Comparison of ENCODE assay signal across 8 mouse cellular contexts in the genomic region with DNA sequence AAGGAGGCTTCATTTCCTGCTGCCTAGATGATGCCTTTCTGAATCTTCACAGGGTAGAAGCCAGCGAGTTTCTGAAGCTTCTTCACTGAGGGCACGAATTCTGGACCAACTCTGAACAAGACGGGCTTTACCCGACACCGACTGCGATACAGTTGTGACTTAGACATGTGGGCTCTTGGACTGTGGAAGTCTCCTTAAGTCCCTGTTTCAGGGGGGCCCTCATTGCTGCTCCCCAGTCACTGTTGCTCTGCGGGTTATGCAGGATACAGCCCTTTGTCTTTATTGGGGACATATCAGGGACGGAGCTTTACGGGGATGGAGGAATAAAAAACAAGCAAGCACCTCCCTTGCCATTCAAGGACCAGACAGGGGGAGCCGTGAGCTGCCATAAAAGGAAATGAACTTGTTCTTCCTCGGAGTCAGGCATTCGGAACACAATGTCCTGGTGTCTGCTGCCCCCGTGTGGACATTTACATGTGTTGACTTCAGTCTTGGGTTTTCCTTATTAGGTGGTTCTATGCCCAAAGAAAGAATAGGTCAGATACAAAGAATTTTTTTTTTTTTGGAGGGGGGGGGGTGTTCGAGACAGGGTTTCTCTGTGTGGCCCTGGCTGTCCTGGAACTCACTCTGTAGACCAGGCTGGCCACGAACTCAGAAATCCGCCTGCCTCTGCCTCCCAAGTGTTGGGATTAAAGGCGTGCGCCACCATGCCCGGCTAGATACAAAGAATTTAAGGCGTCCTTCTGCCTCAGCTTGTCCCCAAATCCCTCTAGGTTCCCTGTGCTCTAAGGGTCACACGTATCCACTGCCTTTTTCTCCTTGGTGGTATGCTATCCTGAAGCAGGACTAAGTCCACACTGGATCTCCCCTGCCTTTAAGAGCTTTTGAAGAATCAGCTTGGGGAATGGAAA. TPM values are rescaled to one million over a fixed set of nuclear protein-coding genes. Genes with fewer than 3 reads are reported as not detected.
DNase-seq lines count a peak whose midpoint lies in the region; ATAC-seq lines count a peak whose summit lies in the region.

No protein-coding gene starts in this region.

- no peaks in the 10 kb centered on the region for H3K9me3 ChIP-seq in heart, embryonic 14.5 days (ENCODE audit: control insufficient read depth, low read length)
- no peaks in the 10 kb centered on the region for H3K9me3 ChIP-seq in liver, embryonic 13.5 days (replicated peaks)
- H3K9me3 ChIP-seq in stomach, embryonic 16.5 days (replicated peaks; ENCODE audit: control insufficient read depth, low read length) = no peaks in the 10 kb centered on the region

- H3K36me3 ChIP-seq in heart, embryonic 14.5 days (ENCODE audit: control insufficient read depth, insufficient read depth, low read length) = no peaks in the 10 kb centered on the region
- H3K36me3 ChIP-seq in liver, embryonic 13.5 days = no peaks in the 10 kb centered on the region
- H3K36me3 ChIP-seq in stomach, embryonic 16.5 days (ENCODE audit: control insufficient read depth, insufficient read depth, low read length) = no peaks in the 10 kb centered on the region

- ATAC-seq in erythroid progenitor cell, adult 5-6 weeks (replicated peaks; ENCODE audit: low FRiP score, poor library complexity, severe bottlenecking) = peak; percentile 83
- peak; percentile 25; the same call in 1 of the 2 replicates for ATAC-seq in heart, embryonic 14.5 days (ENCODE audit: insufficient number of reproducible peaks, insufficient read depth, low FRiP score, low read depth)
- ATAC-seq in liver, embryonic 13.5 days (ENCODE audit: low read depth) = peak; percentile 72
- ATAC-seq in stomach, embryonic 16.5 days (ENCODE audit: insufficient read depth, low FRiP score) = peak; percentile 69

- no peaks in the 10 kb centered on the region for H3K27me3 ChIP-seq in heart, embryonic 14.5 days (ENCODE audit: control insufficient read depth, insufficient read depth, low read length)
- H3K27me3 ChIP-seq in liver, embryonic 13.5 days = no peaks in the 10 kb centered on the region
- H3K27me3 ChIP-seq in stomach, embryonic 16.5 days (ENCODE audit: control insufficient read depth, insufficient read depth, low read length) = no peaks in the 10 kb centered on the region

- 21% methylated on average over 21 of the region's 21 CpGs for WGBS in heart, embryonic 14.5 days
- 25% methylated on average over 21 of the region's 21 CpGs for WGBS in liver, embryonic 13.5 days (ENCODE audit: insufficient replicate concordance)
- WGBS in stomach, embryonic 16.5 days = 24% methylated on average over 21 of the region's 21 CpGs

- peak overlapping the region; percentile 28 to 48 for H3K4me3 ChIP-seq in heart, embryonic 14.5 days (ENCODE audit: control insufficient read depth in 1 of 2, insufficient read depth in 1 of 2, low read depth in 1 of 2, low read length in 2 of 2)
- peak overlapping the region; percentile 40 for H3K4me3 ChIP-seq in liver, embryonic 13.5 days (replicated peaks)
- H3K4me3 ChIP-seq in stomach, embryonic 16.5 days (replicated peaks; ENCODE audit: low read length) = peak overlapping the region; percentile 49

- peak overlapping the region; percentile 60 for H3K9ac ChIP-seq in heart, embryonic 14.5 days (ENCODE audit: low read length)
- H3K9ac ChIP-seq in liver, embryonic 13.5 days = peak overlapping the region; percentile 64
- H3K9ac ChIP-seq in stomach, embryonic 16.5 days (ENCODE audit: low read length) = peak overlapping the region; percentile 76

- H3K4me2 ChIP-seq in heart, embryonic 14.5 days (ENCODE audit: low read length) = peak overlapping the region; percentile 62
- peak overlapping the region; percentile 66 for H3K4me2 ChIP-seq in liver, embryonic 13.5 days
- H3K4me2 ChIP-seq in stomach, embryonic 16.5 days (ENCODE audit: low read depth, low read length) = peak overlapping the region; percentile 76

- peak overlapping the region; percentile 6 to 20; a peak in 2 of 4 replicates for H3K27ac ChIP-seq in heart, embryonic 14.5 days (replicated peaks in 1 of 2; ENCODE audit: control insufficient read depth in 1 of 2, insufficient read depth in 1 of 2, low read depth in 2 of 2, low read length in 2 of 2)
- H3K27ac ChIP-seq in liver, embryonic 13.5 days = no peak overlapping the region
- peak overlapping the region; percentile 21; the same call in 1 of the 2 replicates for H3K27ac ChIP-seq in stomach, embryonic 16.5 days (ENCODE audit: low read length)

- peak; percentile 88 for DNase-seq in CD4-positive helper T cell, adult 2 months (ENCODE audit: low read depth, low spot score)
- DNase-seq in brain, embryonic 18.5 days (ENCODE audit: low read depth, low spot score) = peak; percentile 82
- DNase-seq in kidney, postnatal 14 days = peak; percentile 90
- DNase-seq in liver, embryonic 13.5 days = peak; percentile 74
- DNase-seq in neural tube, embryonic 10.5 days (ENCODE audit: extremely low spot score, low spot score) = peak; percentile 87

- peaks cover 5% of the 10 kb centered on the region in 2 experiments for H3K4me1 ChIP-seq in heart, embryonic 14.5 days (ENCODE audit: control insufficient read depth in 2 of 2, insufficient read depth in 2 of 2, low read length in 2 of 2)
- H3K4me1 ChIP-seq in liver, embryonic 13.5 days (replicated peaks) = peaks cover 7% of the 10 kb centered on the region
- no peaks in the 10 kb centered on the region for H3K4me1 ChIP-seq in stomach, embryonic 16.5 days (ENCODE audit: control insufficient read depth, insufficient read depth, low read length)

RNA-seq across cellular contexts. Expression of gene Frrs1, which starts 23.2 kb away (rescaled TPM):
- 15.9 and 23.5 TPM in 2 replicates for total RNA-seq in erythroid progenitor cell, adult 5-6 weeks (2015; ENCODE audit: low replicate concordance)
- 9.6 and 16.8 TPM in 2 replicates for total RNA-seq in erythroid progenitor cell, adult 5-6 weeks (2017; ENCODE audit: low replicate concordance)
- 20.7 and 24.7 TPM in 2 replicates for polyA plus RNA-seq in heart, embryonic 14.5 days (2014; fragmentation: Nextera tagmentation; extraction: Ambion mirVana)
- 37.6 and 46.4 TPM in 2 replicates for polyA plus RNA-seq in liver, embryonic 13.5 days (2015; fragmentation: Nextera tagmentation; extraction: Ambion mirVana)
- 41.8 and 48.6 TPM in 2 replicates for polyA plus RNA-seq in stomach, embryonic 16.5 days (2015; fragmentation: Nextera tagmentation; extraction: Ambion mirVana)

RNA-seq across cellular contexts. Expression of gene Agl, which starts 28.1 kb away (rescaled TPM):
- 3.4 and 9.7 TPM in 2 replicates for total RNA-seq in erythroid progenitor cell, adult 5-6 weeks (2015; ENCODE audit: low replicate concordance)
- total RNA-seq in erythroid progenitor cell, adult 5-6 weeks (2017; ENCODE audit: low replicate concordance) = 1.0 and 2.9 TPM in 2 replicates
- polyA plus RNA-seq in heart, embryonic 14.5 days (2014; fragmentation: Nextera tagmentation; extraction: Ambion mirVana) = 121 and 135 TPM in 2 replicates
- 4.4 and 6.0 TPM in 2 replicates for polyA plus RNA-seq in liver, embryonic 13.5 days (2015; fragmentation: Nextera tagmentation; extraction: Ambion mirVana)
- 14.6 and 28.1 TPM in 2 replicates for polyA plus RNA-seq in stomach, embryonic 16.5 days (2015; fragmentation: Nextera tagmentation; extraction: Ambion mirVana)

Comparison
In these comparisons a context has a peak if more than half of its experiments do, and no peak if none do; other contexts are left out.
1. ATAC-seq: peak in every context shown above with its lines; median percentile 83 in erythroid progenitor cell, adult 5-6 weeks; 72 in liver, embryonic 13.5 days; 69 in stomach, embryonic 16.5 days; 25 in heart, embryonic 14.5 days.